Mouse (Mus musculus) frontal cortex, postnatal 10 days (tissue): ENCODE results near the gene Pip4k2b.
"Not testable (repeated sequence)": the region's sequence is repeated elsewhere in the genome, so short reads cannot be mapped to it uniquely, and the experiment has no call there.

Source experiments
- DNase-seq, 2 experiments: peaks; one replicate each; pipeline ENCODE4 v3.0.0; 2022; ENCODE audit warnings: low spot score in 2 of 2, mixed read lengths in 1 of 2

Gene Pip4k2b

DNA sequence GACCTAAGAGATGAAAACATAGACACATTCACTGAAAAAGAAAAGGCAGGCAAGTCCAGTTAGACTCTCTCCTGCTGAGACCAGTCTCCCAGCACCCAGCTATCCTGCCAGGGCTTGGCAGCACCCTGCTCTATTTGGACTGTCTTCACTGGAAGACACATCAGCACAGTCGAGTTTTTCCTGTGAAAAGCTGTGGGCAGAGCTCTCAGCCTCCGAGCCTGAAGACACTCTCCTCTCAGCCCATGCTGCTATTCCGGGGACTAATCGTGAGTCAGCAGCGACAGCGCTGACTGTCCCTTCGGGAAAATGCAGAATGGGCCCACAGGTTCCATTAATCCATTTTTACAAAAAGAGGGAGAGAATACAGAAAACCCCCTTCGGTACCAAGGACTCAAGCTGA is 8.8 kb upstream of the Pip4k2b start:
- no peak for DNase-seq

DNA sequence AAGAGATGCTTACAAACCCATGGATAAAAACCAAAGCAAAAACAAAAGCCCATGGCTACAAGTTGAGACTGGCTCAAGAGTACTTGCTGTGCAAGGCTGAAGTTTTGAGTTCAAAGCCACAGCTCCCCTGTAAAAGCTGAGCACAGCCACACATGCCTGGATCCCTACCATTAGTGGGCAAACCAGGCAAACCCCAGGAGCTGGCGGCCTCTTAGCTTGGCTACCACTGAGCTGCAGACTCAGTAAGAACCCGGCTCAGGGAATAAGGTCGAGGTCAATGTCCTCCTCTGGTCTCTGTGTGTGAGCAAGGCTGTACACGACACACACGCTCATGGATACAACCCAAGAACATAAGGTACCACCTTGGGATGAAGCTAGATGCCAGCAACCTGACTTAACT is 4.0 kb upstream of the Pip4k2b start:
- no peak for DNase-seq

DNA sequence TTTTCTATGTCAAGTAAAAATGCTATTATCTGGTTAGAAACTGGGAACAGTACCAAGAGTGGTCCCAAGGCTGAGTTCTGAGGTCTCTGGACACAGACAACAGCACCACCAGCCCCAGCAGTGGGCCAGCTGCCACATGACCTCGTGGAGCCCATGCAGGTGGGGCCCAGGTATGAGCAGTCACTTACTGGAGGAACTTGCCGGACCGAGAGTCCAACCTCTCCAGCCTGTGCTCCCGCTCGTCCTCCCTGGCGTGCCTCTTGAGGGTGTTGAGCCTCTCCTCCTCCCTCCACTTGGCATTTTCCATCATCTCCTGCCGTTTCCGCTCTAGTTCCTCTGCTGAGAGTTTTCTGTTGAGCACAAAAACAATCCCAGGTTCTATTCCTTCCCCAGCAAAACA is 3.3 kb upstream of the Pip4k2b start:
- no peak for DNase-seq

DNA sequence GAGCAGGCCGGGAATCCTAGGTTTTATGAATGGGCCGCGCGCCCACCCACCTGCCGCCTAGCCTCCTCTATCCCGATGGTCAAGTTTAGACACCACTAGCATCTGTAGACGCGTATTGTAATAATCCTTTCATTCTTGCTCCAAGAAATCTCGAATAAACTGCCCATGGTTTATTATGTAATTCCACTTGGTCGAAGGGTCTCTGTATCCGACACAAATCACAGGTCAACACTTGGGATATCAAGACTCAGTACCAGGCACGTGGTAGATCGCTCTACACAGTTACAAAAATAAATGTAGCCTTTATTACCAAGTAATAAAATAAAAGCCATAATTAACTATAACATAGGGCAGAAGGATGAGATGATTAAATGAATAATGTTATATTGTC is 822 bp upstream of the Pip4k2b start:
- no peak for DNase-seq

DNA sequence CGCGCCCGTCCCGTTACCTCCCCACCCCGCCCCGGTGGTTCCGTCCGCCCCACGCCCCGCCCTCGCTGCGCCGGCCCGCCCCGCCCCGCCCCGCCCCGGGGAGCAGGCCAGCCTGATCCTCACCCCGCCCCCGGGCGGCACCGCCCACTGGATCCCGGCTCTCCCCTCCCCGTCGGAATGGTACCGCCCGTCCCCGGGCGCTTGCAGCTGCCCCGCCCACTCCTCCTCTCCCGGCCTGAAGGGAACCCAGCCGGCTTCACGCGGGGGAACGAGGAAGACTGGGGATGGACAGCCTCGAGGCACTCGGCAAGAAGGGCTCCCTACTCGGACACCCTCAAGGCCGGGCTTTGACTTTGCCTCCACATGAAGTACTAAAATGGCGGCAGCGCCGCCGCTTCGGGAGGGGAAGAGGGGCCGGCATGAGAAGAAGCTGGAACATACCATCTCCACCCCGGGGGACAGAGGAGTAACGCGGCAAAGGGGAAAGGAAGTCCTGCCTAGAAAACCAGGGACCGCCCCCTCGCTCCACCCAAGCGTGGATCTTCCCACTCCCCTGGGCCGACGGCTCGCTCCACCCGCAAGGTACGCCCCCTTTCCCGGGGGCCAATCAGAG is 320 bp upstream of the Pip4k2b start:
- peak; percentile 98 for DNase-seq

DNA sequence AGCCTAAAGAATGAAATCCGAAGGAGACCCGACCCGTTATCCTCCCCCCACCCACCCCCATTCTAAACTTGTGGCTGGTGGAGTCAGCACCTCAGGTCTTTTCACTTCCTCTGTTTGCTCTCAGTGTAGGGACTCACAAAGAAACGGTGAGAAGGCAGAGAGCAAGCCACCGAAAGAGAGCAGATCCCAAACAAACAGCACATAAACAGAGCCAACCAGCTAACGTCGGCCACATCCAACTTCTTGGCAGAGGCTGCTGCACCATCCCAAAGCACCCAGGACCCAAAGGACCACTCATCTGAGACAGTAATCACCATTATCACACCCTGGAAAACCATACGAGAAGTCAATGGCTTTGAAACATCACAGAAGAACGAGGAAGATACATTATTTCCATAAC is 1.1 kb downstream of the Pip4k2b start:
- no peak for DNase-seq

DNA sequence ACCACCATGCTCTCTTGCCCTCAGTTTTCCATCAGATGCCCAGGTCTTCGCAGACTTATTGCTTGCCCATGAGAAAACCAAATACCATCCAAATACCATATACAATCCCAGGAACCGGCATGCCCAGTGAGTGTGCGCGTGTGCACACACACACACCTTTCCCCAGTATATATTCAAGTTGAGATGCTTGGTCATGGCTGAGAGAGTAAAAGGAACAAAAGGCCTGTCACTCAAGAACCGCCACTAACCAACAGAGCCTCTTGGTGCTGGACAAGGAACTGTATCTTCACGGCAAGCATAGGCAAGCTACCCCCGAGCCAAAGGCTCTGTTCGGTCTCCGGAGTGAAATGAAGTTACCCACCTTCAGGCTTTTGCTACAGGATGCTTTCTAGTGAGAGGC is 1.9 kb downstream of the Pip4k2b start:
- no peak for DNase-seq

DNA sequence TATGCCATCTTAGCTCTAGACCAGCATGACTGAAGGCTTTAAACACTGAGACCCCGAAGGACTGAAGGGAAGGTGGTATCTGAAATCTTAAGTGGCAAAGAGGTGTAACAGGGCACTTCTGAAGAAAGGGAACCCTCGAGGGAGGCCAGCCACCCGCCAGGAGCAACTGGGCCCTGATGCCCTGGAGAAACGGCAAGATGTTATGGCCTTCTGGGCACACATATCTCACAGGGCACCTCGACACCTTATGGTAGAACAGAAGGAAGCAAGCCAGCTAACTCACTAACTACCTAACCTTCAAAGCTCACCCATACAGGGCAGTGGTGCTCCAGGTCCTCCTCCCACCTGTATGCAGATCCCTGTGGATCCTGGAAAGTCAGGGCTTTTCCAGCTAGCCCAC is 2.3 kb downstream of the Pip4k2b start:
- no peak for DNase-seq

DNA sequence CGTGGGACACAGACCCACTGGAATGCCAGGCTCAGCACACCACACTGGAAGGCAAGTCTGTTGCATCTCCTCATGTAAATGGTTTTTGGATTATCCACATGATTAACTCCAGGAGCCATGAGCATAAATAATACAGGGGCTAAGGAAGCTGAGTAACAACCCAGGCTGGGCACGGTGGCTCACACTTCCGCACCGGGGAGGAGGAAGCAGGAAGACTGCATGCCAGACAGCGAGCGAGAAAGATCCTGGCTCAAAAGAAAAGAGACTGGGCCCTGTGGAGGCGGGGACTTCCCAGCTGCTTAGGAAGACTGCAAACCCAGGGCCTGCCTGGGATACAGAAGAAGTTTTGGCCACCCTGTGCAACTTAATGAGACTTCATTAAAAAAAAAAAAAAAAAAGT is 4.3 kb downstream of the Pip4k2b start:
- DNase-seq, result no peak

DNA sequence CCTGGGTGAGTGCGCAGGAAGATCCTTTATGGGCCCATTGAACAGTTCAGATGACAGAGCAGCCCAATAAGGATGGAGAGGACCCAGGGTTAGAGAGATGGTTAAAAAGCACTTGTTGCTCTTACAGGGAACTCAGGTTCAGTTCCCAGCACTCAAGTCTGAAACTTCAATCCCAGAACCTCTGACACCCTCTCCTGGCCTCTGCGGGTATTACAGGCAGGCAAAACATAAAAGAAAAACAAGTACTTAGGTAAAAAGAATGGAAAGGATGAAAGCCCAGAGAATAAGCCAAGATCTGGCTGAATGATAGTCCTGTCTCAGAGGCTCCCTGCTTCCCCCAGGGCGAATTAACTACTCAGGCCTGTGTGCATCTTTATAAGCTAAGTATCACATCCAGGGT is 5.3 kb downstream of the Pip4k2b start:
- DNase-seq, result no peak

DNA sequence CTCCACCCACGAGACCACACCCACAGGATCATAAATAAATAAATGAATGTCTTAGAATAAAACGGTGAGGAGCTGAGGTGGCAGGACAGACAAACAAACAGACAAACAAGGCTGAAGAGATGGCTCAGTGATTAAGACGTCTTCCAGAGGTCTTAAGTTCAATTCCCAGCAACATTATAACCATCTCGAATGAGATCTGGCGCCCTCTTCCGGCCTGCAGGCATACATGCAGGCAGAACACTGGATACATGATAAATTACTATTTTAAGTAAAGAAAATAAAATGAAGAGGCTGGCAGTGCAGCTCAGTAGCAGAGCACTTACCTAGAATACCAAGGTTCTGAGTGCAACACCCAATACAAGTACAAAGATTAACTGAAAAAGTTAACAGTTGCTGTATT is 5.8 kb downstream of the Pip4k2b start:
- no peak for DNase-seq

DNA sequence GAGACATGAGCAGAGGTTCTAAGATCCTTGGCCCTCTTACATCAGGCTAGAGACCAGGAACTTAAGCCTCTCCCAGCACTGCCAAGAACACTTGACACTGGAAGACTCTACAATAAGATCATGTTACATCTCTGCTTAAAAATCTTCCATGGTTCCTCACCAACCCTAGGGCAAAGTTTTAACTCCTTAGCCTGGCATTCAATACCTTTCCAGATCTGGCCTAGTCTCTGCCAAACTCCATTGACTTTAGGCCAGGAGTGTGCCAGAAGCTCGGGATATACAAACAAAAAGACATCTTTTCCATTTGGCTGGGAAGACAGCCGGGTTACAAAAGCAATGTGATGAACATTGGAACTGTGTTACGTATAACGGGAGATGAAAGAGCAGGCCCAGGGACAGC is 6.9 kb downstream of the Pip4k2b start:
- no peak for DNase-seq

DNA sequence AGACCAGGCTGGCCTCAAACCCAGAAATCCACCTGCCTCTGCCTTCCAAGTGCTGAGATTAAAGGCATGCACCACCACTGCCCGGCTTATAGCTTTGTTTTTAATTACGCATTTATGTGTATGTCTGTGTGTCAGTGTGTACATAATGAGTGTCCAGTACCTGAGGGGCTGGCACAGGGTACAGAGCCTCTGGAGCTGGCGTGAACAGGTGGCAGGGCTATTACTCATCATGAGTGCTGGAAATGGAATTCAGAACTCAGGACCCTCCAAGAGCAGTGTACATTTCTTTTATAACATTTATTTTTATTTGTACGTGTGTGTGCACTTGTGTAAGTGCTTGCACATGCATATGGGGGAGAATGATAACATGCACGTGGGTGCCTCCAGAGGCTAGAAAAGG is 7.9 kb downstream of the Pip4k2b start:
- DNase-seq, result no peak

DNA sequence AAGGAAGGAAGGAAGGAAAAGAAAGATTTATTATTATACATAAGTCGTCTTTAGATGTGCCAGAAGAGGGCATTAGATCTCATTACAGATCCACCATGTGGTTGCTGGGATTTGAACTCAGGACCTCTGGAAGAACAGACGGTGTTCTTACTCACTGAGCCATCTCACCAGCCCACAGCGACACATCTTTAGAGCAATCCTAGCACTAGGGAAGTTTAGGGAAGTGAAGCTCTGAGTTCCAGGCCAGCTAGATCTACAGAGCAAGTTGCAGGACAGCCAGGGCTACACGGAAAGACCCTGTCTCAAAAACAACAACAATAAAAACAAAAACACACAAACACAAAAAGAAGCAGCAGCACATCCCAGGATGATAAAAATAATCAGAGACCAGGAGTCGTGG is 9.7 kb downstream of the Pip4k2b start:
- DNase-seq, result not testable (repeated sequence)

DNA sequence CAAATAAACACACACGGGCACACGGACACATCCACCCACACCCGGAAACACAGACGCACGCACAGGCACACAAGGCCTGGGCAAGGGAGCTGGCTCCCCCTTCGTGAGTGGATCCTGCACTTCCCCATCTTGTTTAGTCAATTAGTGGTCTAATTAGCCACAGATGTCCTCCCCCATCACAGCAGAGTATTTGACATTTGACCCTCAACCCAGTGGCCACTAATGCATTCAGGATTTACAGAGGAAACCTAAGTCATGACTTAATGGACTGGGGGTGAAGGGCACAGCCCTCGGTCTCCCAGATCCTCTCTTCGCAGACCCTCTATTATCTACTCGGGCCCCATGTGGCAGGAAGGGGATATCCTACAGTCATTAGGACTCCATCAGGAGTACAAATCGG is 10.8 kb downstream of the Pip4k2b start:
- DNase-seq, result no peak

DNA sequence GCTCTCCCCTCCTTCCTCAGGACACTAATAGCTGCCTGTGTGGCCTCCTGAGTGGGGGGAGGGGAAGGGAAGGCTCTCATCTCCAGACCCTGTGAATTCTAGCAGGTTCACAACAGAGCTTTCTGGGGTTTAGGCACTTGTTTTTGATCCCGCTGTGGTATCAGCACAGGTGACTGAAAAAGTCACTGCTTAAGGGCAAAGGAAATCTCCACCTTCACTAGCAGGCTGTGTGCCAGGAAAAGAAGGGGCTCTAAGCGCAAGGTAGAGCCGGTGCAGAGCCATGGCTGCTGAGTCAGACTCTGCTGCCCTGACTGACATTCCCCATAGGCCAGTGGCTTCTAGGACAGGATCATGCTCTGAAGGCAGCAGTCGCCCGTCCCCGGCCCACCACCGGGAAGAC is 15.8 kb downstream of the Pip4k2b start:
- no peak for DNase-seq

DNA sequence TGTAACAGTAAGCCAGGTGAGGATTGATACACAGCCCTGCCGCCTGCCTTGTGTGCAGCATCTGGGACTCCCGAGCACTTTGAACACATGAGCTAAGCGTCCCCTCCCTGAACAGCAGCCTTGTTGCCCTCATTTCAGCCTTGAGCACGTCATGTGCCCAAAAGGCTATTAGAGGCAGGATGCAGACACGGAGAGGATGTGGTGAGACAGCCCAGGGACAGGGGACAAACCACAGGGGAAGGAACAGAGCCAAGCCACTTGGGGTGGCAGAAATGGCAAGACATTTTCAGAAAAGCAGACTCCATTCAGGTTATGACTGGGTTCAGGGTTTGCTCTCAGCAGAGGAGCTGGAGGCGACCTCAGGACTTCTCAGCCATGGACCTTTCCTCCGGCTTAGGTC is 16.2 kb downstream of the Pip4k2b start:
- no peak for DNase-seq

DNA sequence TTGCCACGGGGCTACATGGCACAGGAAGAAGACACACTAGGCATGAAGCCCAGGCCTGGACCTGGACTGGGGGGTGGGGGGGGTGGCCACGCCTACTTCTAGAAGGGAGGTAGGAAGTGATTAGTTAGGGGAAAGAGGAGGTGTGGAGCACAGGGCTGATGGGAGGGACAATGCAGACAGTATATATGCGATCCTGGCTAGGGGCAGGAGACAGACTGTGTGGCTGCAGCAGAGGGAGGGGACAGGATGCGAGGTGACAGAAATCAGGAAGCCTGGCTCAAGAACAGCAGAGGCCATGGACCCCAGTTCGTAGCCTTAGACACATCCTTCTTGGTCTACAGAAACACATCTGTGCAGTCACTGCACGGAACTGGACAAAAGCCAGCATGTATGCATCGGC is 20.8 kb downstream of the Pip4k2b start:
- DNase-seq, result no peak

DNA sequence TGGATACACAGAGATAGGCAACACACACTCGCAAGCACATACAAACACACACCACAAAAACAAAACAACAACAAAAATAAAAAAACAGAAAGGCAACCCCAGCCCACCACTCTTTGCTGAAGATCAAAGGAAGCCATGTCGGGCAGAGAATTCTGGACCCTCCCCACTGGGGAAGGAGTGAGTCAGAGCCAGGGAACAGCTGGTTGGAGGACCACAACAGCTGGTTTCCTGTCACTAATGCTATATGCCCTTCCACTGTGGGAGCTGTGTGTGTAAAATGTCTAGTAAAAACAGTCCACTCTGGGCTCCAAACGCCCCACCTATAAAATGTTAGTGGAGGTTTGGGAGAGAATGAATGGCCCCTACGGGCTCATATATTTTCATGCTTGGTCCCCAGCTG is 23.2 kb downstream of the Pip4k2b start:
- no peak for DNase-seq

DNA sequence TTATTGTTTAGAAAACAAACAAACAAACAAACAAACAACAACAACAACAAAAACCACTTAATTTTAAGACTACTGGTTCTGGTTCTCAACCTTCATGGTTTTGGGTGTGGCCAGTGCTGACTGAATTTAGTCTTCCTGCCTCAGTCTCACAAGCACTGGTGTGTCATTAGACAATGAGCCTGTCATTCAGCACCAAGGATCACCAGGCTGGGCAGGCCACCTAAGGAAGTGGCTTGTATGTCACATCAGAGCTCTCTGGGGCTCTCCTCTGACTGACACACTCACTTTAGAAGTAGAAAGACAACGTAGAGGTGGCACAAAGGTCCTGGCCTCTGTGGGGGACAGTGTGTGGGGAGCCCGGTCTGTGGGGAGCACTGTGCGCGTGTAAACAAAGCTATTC is 25.5 kb downstream of the Pip4k2b start:
- DNase-seq, result no peak

DNA sequence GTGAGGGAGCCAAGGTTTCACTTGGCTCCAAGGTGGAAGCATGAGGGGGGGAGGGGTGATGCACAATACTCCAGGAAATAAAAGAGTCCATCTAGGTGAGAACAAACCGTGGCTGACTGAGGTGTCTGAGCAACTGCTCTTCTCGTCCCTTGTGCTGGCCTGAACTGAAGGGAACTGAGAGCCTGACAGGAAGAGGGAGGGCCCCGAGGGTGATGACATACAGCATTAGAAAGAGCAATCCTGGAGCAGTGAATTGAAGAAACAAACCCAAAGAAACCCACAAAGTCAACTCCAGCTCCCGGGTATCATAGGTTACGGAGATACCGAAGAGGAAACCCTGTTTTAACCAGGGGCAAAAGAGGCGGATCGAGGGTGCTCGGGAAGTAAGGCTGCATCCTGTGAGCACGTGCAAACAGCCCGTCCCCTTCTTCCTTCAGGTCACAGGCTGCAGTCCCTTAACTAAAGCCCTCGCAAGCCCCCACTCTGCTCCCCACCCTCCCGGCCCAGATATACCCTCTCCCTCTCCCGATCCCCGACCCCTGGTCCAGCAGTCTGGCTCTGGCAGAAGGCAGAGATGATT is 26.1 kb downstream of the Pip4k2b start:
- DNase-seq, result no peak

DNA sequence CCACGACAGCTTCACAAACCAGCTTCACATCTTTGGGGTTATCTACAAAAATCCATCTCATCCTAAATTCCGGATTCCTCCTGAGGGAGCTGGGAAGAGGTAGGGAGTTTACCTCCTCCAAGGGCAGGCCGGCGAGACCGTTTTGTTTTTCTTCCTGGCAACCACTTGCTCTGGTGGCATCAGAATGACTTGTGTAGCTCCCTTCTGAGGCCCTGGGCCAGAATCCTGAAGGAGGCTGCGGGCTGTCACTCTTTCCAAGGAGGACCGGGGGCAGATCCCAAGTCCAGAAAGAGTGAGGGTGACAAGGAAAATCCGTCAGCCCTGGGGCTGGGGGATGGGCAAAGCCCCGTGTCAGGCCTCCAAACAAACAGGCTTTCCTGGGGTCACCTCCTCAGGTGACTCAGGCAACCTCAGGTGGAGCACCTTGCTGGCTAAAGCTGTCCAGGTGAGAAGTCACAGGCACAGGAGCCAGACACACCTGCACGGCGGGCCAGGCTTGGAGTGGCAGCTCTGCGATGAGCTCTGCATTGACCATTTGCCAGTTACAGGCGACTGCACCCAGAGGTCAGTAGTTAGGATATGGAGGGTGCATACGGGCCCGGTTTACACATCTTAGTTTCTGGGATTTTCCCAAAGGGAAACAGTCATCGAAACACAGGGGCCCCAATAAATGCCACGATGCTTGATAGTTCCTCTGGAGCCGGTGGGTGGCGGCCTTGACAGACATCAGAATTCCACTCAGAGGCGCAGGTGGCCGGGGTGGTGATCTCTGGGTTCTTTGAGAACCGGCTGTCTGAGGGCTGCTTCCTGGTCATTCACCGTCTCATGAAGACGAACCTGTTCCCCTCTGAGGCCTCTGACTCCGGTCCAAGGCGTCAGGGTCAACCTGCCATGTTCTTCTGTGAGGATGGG is 26.9 kb downstream of the Pip4k2b start:
- no peak for DNase-seq

DNA sequence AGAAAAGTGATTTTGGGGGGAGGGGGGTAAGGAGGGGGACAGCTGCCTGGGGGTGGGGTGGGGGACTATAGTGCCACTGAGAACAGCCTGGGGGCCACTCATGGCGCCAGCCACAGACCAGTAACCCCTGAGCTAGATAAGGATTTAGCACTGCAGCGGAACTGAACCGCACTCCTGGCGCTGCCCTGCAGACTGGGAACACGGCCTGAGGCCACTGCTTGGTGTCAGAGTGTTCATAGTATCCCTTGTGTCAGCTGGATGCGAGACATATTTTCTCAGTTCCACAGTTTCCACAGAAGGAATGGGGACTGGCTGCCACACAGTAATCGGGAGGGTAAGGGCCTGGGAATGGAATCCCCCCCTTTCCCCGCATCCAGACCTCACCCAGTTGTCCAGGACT is 28.5 kb downstream of the Pip4k2b start:
- no peak for DNase-seq
